ENCODE assay signal across 27 mouse cellular contexts in the genomic region with DNA sequence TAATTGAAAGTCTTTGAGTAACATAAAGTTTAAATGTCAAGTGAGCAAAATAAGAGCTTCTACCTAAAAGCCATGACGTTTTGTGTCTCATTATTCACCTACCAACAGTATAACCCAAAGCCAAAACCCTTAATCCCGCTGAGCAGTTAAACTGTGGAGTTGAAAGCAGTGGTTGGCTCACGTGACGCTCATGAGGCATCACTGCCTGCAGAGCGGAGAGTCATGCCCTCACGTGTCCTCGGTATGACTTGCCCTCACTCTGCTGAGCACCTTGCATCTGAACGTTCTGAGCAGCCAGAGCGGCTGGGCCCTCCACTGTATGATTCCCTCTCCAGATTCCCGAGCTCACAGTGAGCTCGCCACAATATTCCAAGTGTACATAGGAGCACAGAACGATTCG.
A peak's percentile ranks its signal among the peaks of the same experiment; 100 is the strongest.
DNase-seq lines count a peak whose midpoint lies in the region; ATAC-seq and TF ChIP-seq lines count a peak whose summit lies in the region.
"Had no signal": no experiment of that assay in that cellular context is flagged by ENCODE, and none has a peak within 500 bp of the region (broad histone marks: within the 10 kb centered on the region; RNA-seq: fewer than 3 reads in every experiment).

No protein-coding gene starts in this region.

- H3K9ac ChIP-seq in heart, embryonic 11.5 days (ENCODE audit: low read depth, low read length) = no peak overlapping the region
- H3K9ac ChIP-seq: heart, embryonic 15.5 days; hindbrain, embryonic 12.5 days; liver, embryonic 14.5 days; midbrain, embryonic 12.5 days; neural tube, embryonic 13.5 days had no signal

- no peak for TF ChIP-seq CTCF in gastrocnemius, adult 2 months (IDR thresholded peaks at IDR 0.05)

- no peaks in the 10 kb centered on the region for H3K27me3 ChIP-seq in heart, embryonic 11.5 days (ENCODE audit: control insufficient read depth, insufficient read depth, low read length)
- H3K27me3 ChIP-seq: heart, embryonic 15.5 days; hindbrain, embryonic 12.5 days; midbrain, embryonic 12.5 days; neural tube, embryonic 13.5 days had no signal

- no peaks in the 10 kb centered on the region for H3K9me3 ChIP-seq in heart, embryonic 11.5 days (replicated peaks; ENCODE audit: control insufficient read depth, low read length)
- H3K9me3 ChIP-seq: heart, embryonic 15.5 days; hindbrain, embryonic 12.5 days; midbrain, embryonic 12.5 days; neural tube, embryonic 13.5 days had no signal

- no peaks in the 10 kb centered on the region; the same call in 1 of the 2 replicates for H3K36me3 ChIP-seq in heart, embryonic 11.5 days (ENCODE audit: control insufficient read depth, insufficient read depth, low read length)
- H3K36me3 ChIP-seq: hindbrain, embryonic 12.5 days; midbrain, embryonic 12.5 days; neural tube, embryonic 13.5 days had no signal

- intact Hi-C loops in gastrocnemius, adult 2 months (cut with DNase I) = no loop called here

- no peak for DNase-seq in gastrocnemius, adult 2 months
- no peak for DNase-seq in gastrocnemius, adult 8-10 months (ENCODE audit: low spot score in 2 of 2)
- DNase-seq in kidney, adult 9 months = peak; percentile 70
- no peak for DNase-seq in kidney, postnatal 14 days
- peak; percentile 47 for DNase-seq in kidney, postnatal 10 days
- no peak for DNase-seq in spleen, adult 12 weeks (ENCODE audit: low spot score)
- DNase-seq: adrenal gland, adult 8-10 months; cerebellum, adult 18-20 months; cerebellum, postnatal 10 days; gastrocnemius, postnatal 14 days; liver; lung, adult 2 months; lung, postnatal 10 days; right cerebral cortex, postnatal 4 days; thymus, adult 2 months; thymus, postnatal 4 days had no signal

- no peak for ATAC-seq in heart, embryonic 11.5 days (replicated peaks; ENCODE audit: insufficient number of reproducible peaks, low FRiP score, low TSS enrichment)
- ATAC-seq: forebrain, embryonic 16.5 days; hindbrain, postnatal 0 days; intestine, embryonic 16.5 days had no signal

- WGBS in heart, embryonic 11.5 days (ENCODE audit: insufficient replicate concordance) = 84% methylated on average over 13 of the region's 13 CpGs

- H3K4me3 ChIP-seq in gastrocnemius, adult 2 months = no peak overlapping the region
- no peak overlapping the region for H3K4me3 ChIP-seq in heart, embryonic 11.5 days (ENCODE audit: low read depth, low read length)
- H3K4me3 ChIP-seq: erythroblast, embryonic 14.5 days; heart, embryonic 15.5 days; hindbrain, embryonic 12.5 days; midbrain, embryonic 12.5 days; myocyte; neural tube, embryonic 13.5 days had no signal

- H3K27ac ChIP-seq in gastrocnemius, adult 2 months = peak overlapping the region; percentile 12; the same call in 1 of the 2 replicates
- no peak overlapping the region for H3K27ac ChIP-seq in heart, embryonic 11.5 days (ENCODE audit: low read depth, low read length)
- H3K27ac ChIP-seq: heart, embryonic 15.5 days; hindbrain, embryonic 12.5 days; hindbrain, postnatal 0 days; liver, embryonic 14.5 days; midbrain, embryonic 12.5 days; neural tube, embryonic 13.5 days had no signal

- no peaks in the 10 kb centered on the region for H3K4me1 ChIP-seq in heart, embryonic 11.5 days (ENCODE audit: control insufficient read depth, insufficient read depth, low read length)
- H3K4me1 ChIP-seq: hindbrain, embryonic 12.5 days had no signal

- no peak overlapping the region for H3K4me2 ChIP-seq in heart, embryonic 11.5 days
- H3K4me2 ChIP-seq: heart, embryonic 15.5 days; hindbrain, embryonic 12.5 days; midbrain, embryonic 12.5 days; neural tube, embryonic 13.5 days had no signal

Comparison
In these comparisons a context has a peak if more than half of its experiments do, and no peak if none do; other contexts are left out.
1. DNase-seq: peak in kidney, adult 9 months (single experiment) and kidney, postnatal 10 days (single experiment); none in gastrocnemius, adult 2 months (single experiment), gastrocnemius, adult 8-10 months (0 of 2), kidney, postnatal 14 days (single experiment) and spleen, adult 12 weeks (single experiment).